Mouse (Mus musculus) activated CD4-positive, CD25-positive, alpha-beta regulatory T cell (primary cell): ENCODE data around the gene Timm50. TPM values are rescaled to one million over a fixed set of nuclear protein-coding genes. Genes with fewer than 3 reads are reported as not detected.

Source experiments
- polyA plus RNA-seq, 2 experiments: library from polyadenylated mRNA; unstranded; fragments of 100-300 nt; shearing (Covaris generic); gene quantifications; one replicate each; pipeline ENCODE4 v1.2.1; 2017

The Timm50 gene
- polyA plus RNA-seq, result 10 to 100 TPM; 72.3 to 82.6 TPM

DNA sequence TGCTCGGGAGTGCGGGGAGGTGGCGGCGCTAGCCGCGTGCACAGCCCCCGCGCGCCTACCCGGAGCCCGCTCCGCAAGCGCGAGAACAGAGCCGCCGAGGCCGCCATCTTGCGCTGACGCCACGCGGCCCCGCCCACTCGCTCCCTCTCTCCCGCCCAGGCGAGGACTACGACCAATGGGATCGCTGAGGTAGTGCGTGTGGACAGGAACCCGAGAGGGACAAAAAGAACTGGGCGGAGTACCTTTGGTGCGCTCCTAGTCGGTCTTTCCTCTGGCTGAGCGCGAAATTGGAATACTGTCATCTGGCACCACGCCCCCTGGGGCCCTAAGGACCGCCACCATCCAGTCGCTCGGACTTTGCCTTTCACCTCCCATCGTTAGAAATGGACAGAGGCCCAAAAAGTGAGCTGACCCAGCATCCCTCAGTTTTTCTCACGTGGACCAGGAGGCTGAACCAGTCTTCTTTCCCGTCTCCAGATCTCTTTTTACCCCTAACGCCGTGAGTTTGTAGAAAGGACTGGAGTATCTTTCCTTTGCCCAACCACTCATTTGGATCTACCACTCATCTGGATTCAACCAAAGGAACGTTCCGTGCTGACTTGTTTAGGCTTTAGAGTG is at the start of gene Timm50:
Timm50 (minus strand) TSS at position 147 of the 618 bp plus-strand sequence.

GRCm38 (mm10) chr7:28350155-28350883 is 38.4 kb upstream of the Timm50 start, which contains the start of gene Rps16:
Rps16 (plus strand) TSS chr7:28350652.

GRCm38 (mm10) chr7:28338108-28338998 is 26.5 kb upstream of the Timm50 start, which contains the start of gene Supt5:
Supt5 (minus strand) TSS chr7:28338746.

DNA sequence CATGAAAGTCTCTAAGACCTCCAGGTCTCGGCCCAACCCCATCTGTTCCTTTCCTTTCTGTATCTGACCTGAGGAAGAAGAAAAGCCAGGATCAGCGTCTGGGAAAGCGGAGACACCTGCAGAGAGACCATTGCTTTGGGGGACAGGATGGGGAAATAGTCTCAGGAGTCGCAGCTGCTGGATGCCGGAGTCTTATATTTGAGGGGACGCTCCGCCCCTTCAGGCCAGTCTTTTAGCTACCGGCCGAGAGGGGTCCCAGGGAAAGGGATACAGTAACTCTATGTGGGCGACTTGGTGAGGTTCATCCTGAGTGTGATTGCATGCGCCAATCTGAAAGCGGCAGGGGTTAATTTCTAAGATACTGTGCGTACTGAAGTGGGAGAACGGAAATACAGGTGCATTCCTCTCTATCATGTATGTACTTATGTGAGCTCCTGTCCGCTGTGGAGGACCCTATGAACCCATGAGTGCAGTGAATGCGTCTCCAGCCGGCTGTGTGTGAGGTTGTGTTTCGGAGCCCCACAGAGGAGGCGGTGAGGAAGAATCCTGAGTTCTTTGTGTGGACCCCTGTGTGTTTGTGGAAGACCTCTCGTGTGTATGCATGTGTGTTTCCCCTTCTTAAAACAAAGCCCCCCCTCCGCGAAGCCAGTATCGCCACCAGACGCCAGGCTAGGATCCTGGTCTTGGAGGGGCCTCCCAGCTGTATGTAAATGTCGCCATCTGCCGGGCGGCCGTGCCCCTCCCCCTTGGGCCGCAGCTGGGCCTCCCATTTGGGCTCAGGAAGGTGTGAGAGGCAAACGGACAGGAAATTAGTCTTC is 10.0 kb downstream of the Timm50 start, which contains the start of gene Dll3:
Dll3 (minus strand) TSS at position 623 of the 818 bp plus-strand sequence.

GRCm38 (mm10) chr7:28290638-28291590 is 21.0 kb downstream of the Timm50 start, which contains the start of gene Selenov:
Selenov (minus strand) TSS chr7:28291186.

GRCm38 (mm10) chr7:28277615-28278278 is 34.1 kb downstream of the Timm50 start, which contains the start of gene Eid2b:
Eid2b (plus strand) TSS chr7:28277739.

DNA sequence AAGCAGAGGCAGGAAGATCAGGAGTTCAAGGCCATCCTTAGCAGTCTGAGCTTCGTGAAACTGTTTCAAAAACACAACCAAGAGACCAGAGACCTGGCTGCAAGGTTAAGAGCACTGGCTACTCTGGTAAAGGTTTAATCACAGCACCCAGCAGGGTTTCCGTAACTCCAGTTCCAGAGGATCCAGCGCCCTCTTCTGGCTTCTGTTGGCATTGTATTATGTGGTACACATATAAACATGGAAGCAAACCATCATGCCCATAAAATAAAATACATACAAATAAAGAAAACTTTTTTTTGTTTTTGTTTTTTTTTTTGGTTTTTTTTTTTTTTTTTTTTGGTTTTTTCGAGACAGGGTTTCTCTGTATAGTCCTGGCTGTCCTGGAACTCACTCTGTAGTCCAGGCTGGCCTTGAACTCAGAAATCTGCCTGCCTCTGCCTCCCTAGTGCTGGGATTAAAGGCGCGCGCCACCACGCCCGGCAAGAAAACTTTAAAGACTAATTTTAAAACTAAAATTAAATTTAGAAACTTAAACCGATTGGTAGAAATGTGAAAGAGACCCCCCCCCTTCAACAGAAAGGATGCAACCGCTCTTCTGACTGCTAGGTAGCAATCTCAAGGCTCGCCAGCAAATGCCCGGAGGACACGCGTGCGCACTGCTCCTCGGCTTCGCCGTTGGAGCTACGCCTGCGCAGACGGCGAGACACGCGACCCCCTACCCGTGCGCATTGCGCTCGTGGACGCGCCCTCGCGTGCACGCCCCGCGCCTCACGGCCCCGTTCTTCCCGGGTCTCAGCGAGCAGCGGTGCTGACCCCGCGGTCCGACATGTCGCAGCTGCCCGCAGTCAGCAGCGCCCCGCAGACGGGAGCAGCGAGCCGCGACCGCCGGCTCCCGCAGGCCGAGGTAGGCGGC is 44.5 kb downstream of the Timm50 start, which contains the start of gene Eid2:
Eid2 (plus strand) TSS at position 753 of the 913 bp plus-strand sequence.

Other genes starting within 250 kb of the Timm50 start
- under 1 TPM in 1 of 2 experiments, not detected in 1; 0.45 TPM for gene Fcgbp, start 240.8 kb downstream of the Timm50 start, polyA plus RNA-seq
- gene 9530053A07Rik, start 182.6 kb downstream of the Timm50 start, polyA plus RNA-seq, result under 1 TPM in 1 of 2 experiments, not detected in 1; 0.15 TPM
- 100 to 1,000 TPM; 119 to 130 TPM for gene Fbl, start 142.4 kb downstream of the Timm50 start, polyA plus RNA-seq
- 10 to 100 TPM in 1 of 2 experiments, 1 to 10 TPM in 1; 8.7 to 14.0 TPM for gene Dyrk1b, start 132.6 kb downstream of the Timm50 start, polyA plus RNA-seq
- gene Eid2, start 44.2 kb downstream of the Timm50 start, polyA plus RNA-seq, result 10 to 100 TPM in 1 of 2 experiments, 1 to 10 TPM in 1; 9.0 to 10.8 TPM
- 1 to 10 TPM; 4.8 to 6.4 TPM for gene Eid2b, start 34.3 kb downstream of the Timm50 start, polyA plus RNA-seq
- not detected for gene Selenov, start 20.9 kb downstream of the Timm50 start, polyA plus RNA-seq
- not detected for gene Dll3, start 9.8 kb downstream of the Timm50 start, polyA plus RNA-seq
- 100 to 1,000 TPM; 111 to 138 TPM for gene Supt5, start 26.7 kb upstream of the Timm50 start, polyA plus RNA-seq
- gene Rps16, start 38.6 kb upstream of the Timm50 start, polyA plus RNA-seq, result 1,000 to 10,000 TPM in 1 of 2 experiments, 100 to 1,000 TPM in 1; 690 to 1,103 TPM
- gene Plekhg2, start 60.5 kb upstream of the Timm50 start, polyA plus RNA-seq, result 10 to 100 TPM; 68.1 to 75.7 TPM
- 100 to 1,000 TPM; 146 to 202 TPM for gene Zfp36, start 68.2 kb upstream of the Timm50 start, polyA plus RNA-seq
- gene Med29, start 80.6 kb upstream of the Timm50 start, polyA plus RNA-seq, result 10 to 100 TPM; 23.7 to 29.5 TPM
- gene Paf1, start 80.9 kb upstream of the Timm50 start, polyA plus RNA-seq, result 100 to 1,000 TPM in 1 of 2 experiments, 10 to 100 TPM in 1; 88.9 to 102 TPM
- gene Gmfg, start 125.4 kb upstream of the Timm50 start, polyA plus RNA-seq, result 100 to 1,000 TPM; 631 to 791 TPM
- under 1 TPM; 0.79 to 0.81 TPM for gene Lrfn1, start 139.9 kb upstream of the Timm50 start, polyA plus RNA-seq
- not detected for gene Ifnl2, start 198.4 kb upstream of the Timm50 start, polyA plus RNA-seq
- gene Ifnl3, start 210.8 kb upstream of the Timm50 start, polyA plus RNA-seq, result not detected
- gene Sycn, start 228.8 kb upstream of the Timm50 start, polyA plus RNA-seq, result not detected
- under 1 TPM; 0.22 to 0.38 TPM for gene Nccrp1, start 235.2 kb upstream of the Timm50 start, polyA plus RNA-seq